Mouse (Mus musculus): ENCODE measurements around the gene Acat1. TPM values are rescaled to one million over a fixed set of nuclear protein-coding genes. Genes with fewer than 3 reads are reported as not detected.

Gene Acat1
- polyA plus RNA-seq, 1 experiment from 2014 or later = 194 TPM

GRCm38 (mm10) chr9:53603849-53604248 is 6.3 kb downstream of the Acat1 start:
- DNase-seq (ENCODE audit: low spot score) (no peak), ATAC-seq (ENCODE audit: low read depth) (no peak)
- no peak overlapping the region for H3K9ac ChIP-seq (ENCODE audit: low read depth, low read length)
- WGBS = 87% methylated on average over 3 of the region's 3 CpGs
- no peaks in the 10 kb centered on the region for H3K27me3 ChIP-seq (replicated peaks; ENCODE audit: control insufficient read depth, insufficient read depth, low read length)
- H3K36me3 ChIP-seq (ENCODE audit: control insufficient read depth, insufficient read depth, low read length) = peaks cover 9% of the 10 kb centered on the region
- H3K4me3 ChIP-seq (ENCODE audit: low read depth, low read length) = no peak overlapping the region
- no peaks in the 10 kb centered on the region for H3K9me3 ChIP-seq (ENCODE audit: control insufficient read depth, low read length)
- H3K4me2 ChIP-seq (ENCODE audit: low read depth, low read length) = no peak overlapping the region
- H3K27ac ChIP-seq (replicated peaks; ENCODE audit: low read depth, low read length) = no peak overlapping the region
- 0 out of 2 replicates have a peak, but pooled peaks cover under 1% of the 10 kb centered on the region for H3K4me1 ChIP-seq (ENCODE audit: control insufficient read depth, insufficient read depth, low read length)

GRCm38 (mm10) chr9:53603384-53603783 is 6.8 kb downstream of the Acat1 start:
- Histone ChIP-seq H3K36me3 (ENCODE audit: control insufficient read depth, insufficient read depth, low read length) (peaks cover 9% of the 10 kb centered on the region), H3K27ac (replicated peaks; ENCODE audit: low read depth, low read length) (no peak overlapping the region), H3K4me1 (ENCODE audit: control insufficient read depth, insufficient read depth, low read length) (no peaks in the 10 kb centered on the region), H3K4me3 (ENCODE audit: low read depth, low read length) (no peak overlapping the region), H3K4me2 (ENCODE audit: low read depth, low read length) (no peak overlapping the region), H3K9ac (ENCODE audit: low read depth, low read length) (no peak overlapping the region), H3K27me3 (replicated peaks; ENCODE audit: control insufficient read depth, insufficient read depth, low read length) (no peaks in the 10 kb centered on the region), H3K9me3 (ENCODE audit: control insufficient read depth, low read length) (no peaks in the 10 kb centered on the region)
- peak; percentile 65 for DNase-seq (ENCODE audit: low spot score)
- 74% methylated on average over 1 of the region's 1 CpGs for WGBS
- ATAC-seq (ENCODE audit: low read depth) = no peak

- DNase-seq (ENCODE audit: low spot score) (no peak), ATAC-seq (ENCODE audit: low read depth) (no peak)
- Histone ChIP-seq H3K36me3 (ENCODE audit: control insufficient read depth, insufficient read depth, low read length) (peaks cover 17% of the 10 kb centered on the region), H3K27ac (replicated peaks; ENCODE audit: low read depth, low read length) (no peak overlapping the region), H3K9me3 (ENCODE audit: control insufficient read depth, low read length) (no peaks in the 10 kb centered on the region), H3K27me3 (replicated peaks; ENCODE audit: control insufficient read depth, insufficient read depth, low read length) (no peaks in the 10 kb centered on the region), H3K9ac (ENCODE audit: low read depth, low read length) (no peak overlapping the region), H3K4me1 (ENCODE audit: control insufficient read depth, insufficient read depth, low read length) (no peaks in the 10 kb centered on the region), H3K4me3 (ENCODE audit: low read depth, low read length) (no peak overlapping the region), H3K4me2 (ENCODE audit: low read depth, low read length) (no peak overlapping the region)
- WGBS = 89% methylated on average over 2 of the region's 2 CpGs
Observed at GRCm38 (mm10) chr9:53601541-53601940, 8.6 kb downstream of the Acat1 start.

GRCm38 (mm10) chr9:53598631-53599030 is 11.6 kb downstream of the Acat1 start:
- no peak for DNase-seq (ENCODE audit: low spot score)
- WGBS = 71% methylated on average over 6 of the region's 6 CpGs

GRCm38 (mm10) chr9:53596971-53597600 is 13.1 kb downstream of the Acat1 start:
- DNase-seq (ENCODE audit: low spot score) = no peak
- H3K4me2 ChIP-seq (ENCODE audit: low read depth, low read length) = no peak overlapping the region
- H3K9me3 ChIP-seq (ENCODE audit: control insufficient read depth, low read length) = no peaks in the 10 kb centered on the region
- WGBS = 88% methylated on average over 4 of the region's 4 CpGs
- no peak for ATAC-seq (ENCODE audit: low read depth)
- H3K4me3 ChIP-seq (ENCODE audit: low read depth, low read length) = no peak overlapping the region
- no peak overlapping the region for H3K27ac ChIP-seq (replicated peaks; ENCODE audit: low read depth, low read length)
- H3K9ac ChIP-seq (ENCODE audit: low read depth, low read length) = no peak overlapping the region
- no peaks in the 10 kb centered on the region for H3K27me3 ChIP-seq (replicated peaks; ENCODE audit: control insufficient read depth, insufficient read depth, low read length)
- no peaks in the 10 kb centered on the region for H3K4me1 ChIP-seq (ENCODE audit: control insufficient read depth, insufficient read depth, low read length)
- H3K36me3 ChIP-seq (ENCODE audit: control insufficient read depth, insufficient read depth, low read length) = peaks cover 48% of the 10 kb centered on the region

More at GRCm38 (mm10) chr9:53598631-53599030, 11.6 kb downstream of the Acat1 start:
- no peaks in the 10 kb centered on the region for H3K9me3 ChIP-seq (ENCODE audit: control insufficient read depth, low read length)
- no peaks in the 10 kb centered on the region for H3K4me1 ChIP-seq (ENCODE audit: control insufficient read depth, insufficient read depth, low read length)
- no peak overlapping the region for H3K4me2 ChIP-seq (ENCODE audit: low read depth, low read length)
- no peaks in the 10 kb centered on the region for H3K27me3 ChIP-seq (replicated peaks; ENCODE audit: control insufficient read depth, insufficient read depth, low read length)
- no peak overlapping the region for H3K27ac ChIP-seq (replicated peaks; ENCODE audit: low read depth, low read length)
- H3K36me3 ChIP-seq (ENCODE audit: control insufficient read depth, insufficient read depth, low read length) = peaks cover 35% of the 10 kb centered on the region
- no peak overlapping the region for H3K9ac ChIP-seq (ENCODE audit: low read depth, low read length)
- H3K4me3 ChIP-seq (ENCODE audit: low read depth, low read length) = no peak overlapping the region
- 0 out of 2 replicates have a peak, but pooled peaks have one; percentile 12 for ATAC-seq (ENCODE audit: low read depth)

- no peak for ATAC-seq (ENCODE audit: low read depth)
- WGBS = 12% methylated on average over 3 of the region's 3 CpGs
Observed at GRCm38 (mm10) chr9:53594764-53595163, 15.4 kb downstream of the Acat1 start.

GRCm38 (mm10) chr9:53581870-53582269 is 28.3 kb downstream of the Acat1 start:
- 80% methylated on average over 4 of the region's 4 CpGs for WGBS
- DNase-seq (ENCODE audit: low spot score) = no peak
- H3K4me1 ChIP-seq (ENCODE audit: control insufficient read depth, insufficient read depth, low read length) = no peaks in the 10 kb centered on the region
- H3K27me3 ChIP-seq (replicated peaks; ENCODE audit: control insufficient read depth, insufficient read depth, low read length) = no peaks in the 10 kb centered on the region
- ATAC-seq (ENCODE audit: low read depth) = no peak
- H3K4me2 ChIP-seq (ENCODE audit: low read depth, low read length) = no peak overlapping the region
- H3K36me3 ChIP-seq (ENCODE audit: control insufficient read depth, insufficient read depth, low read length) = peaks cover 77% of the 10 kb centered on the region
- H3K9ac ChIP-seq (ENCODE audit: low read depth, low read length) = no peak overlapping the region
- H3K27ac ChIP-seq (replicated peaks; ENCODE audit: low read depth, low read length) = no peak overlapping the region
- no peak overlapping the region for H3K4me3 ChIP-seq (ENCODE audit: low read depth, low read length)
- no peaks in the 10 kb centered on the region for H3K9me3 ChIP-seq (ENCODE audit: control insufficient read depth, low read length)

More at GRCm38 (mm10) chr9:53594764-53595163, 15.4 kb downstream of the Acat1 start:
- no peak overlapping the region for H3K27ac ChIP-seq (replicated peaks; ENCODE audit: low read depth, low read length)
- H3K4me1 ChIP-seq (ENCODE audit: control insufficient read depth, insufficient read depth, low read length) = no peaks in the 10 kb centered on the region
- H3K9me3 ChIP-seq (ENCODE audit: control insufficient read depth, low read length) = no peaks in the 10 kb centered on the region
- no peak overlapping the region for H3K4me2 ChIP-seq (ENCODE audit: low read depth, low read length)
- peaks cover 62% of the 10 kb centered on the region for H3K36me3 ChIP-seq (ENCODE audit: control insufficient read depth, insufficient read depth, low read length)
- no peak overlapping the region for H3K4me3 ChIP-seq (ENCODE audit: low read depth, low read length)
- no peaks in the 10 kb centered on the region for H3K27me3 ChIP-seq (replicated peaks; ENCODE audit: control insufficient read depth, insufficient read depth, low read length)
- peak; percentile 41 for DNase-seq (ENCODE audit: low spot score)
- H3K9ac ChIP-seq (ENCODE audit: low read depth, low read length) = no peak overlapping the region

GRCm38 (mm10) chr9:53575721-53576120 is 34.5 kb downstream of the Acat1 start:
- Histone ChIP-seq H3K4me2 (ENCODE audit: low read depth, low read length) (no peak overlapping the region), H3K9me3 (ENCODE audit: control insufficient read depth, low read length) (no peaks in the 10 kb centered on the region), H3K4me1 (ENCODE audit: control insufficient read depth, insufficient read depth, low read length) (no peaks in the 10 kb centered on the region), H3K4me3 (ENCODE audit: low read depth, low read length) (no peak overlapping the region), H3K9ac (ENCODE audit: low read depth, low read length) (no peak overlapping the region), H3K36me3 (ENCODE audit: control insufficient read depth, insufficient read depth, low read length) (peaks cover 57% of the 10 kb centered on the region), H3K27me3 (replicated peaks; ENCODE audit: control insufficient read depth, insufficient read depth, low read length) (no peaks in the 10 kb centered on the region), H3K27ac (replicated peaks; ENCODE audit: low read depth, low read length) (peak overlapping the region; percentile 48)
- WGBS = 50% methylated on average over 5 of the region's 5 CpGs
- DNase-seq (ENCODE audit: low spot score) = peak; percentile 75
- ATAC-seq (ENCODE audit: low read depth) = no peak
